Mouse (Mus musculus) cerebellum, adult 2 months (tissue): ENCODE measurements around the gene Kcnj4.

Source experiments
- CTCF ChIP-seq: fragments of 200-500 bp; IDR thresholded peaks from 2 replicates; pipeline ENCODE4 v1.5.1; 2011; ENCODE audit warnings: low read depth, mild to moderate bottlenecking, control low read depth, low read length, moderate library complexity, borderline replicate concordance; ENCODE audit not compliant: insufficient read depth
- POLR2A ChIP-seq: fragments of 200-500 bp; IDR thresholded peaks from 2 replicates; pipeline ENCODE4 v1.6.1; 2011; ENCODE audit warnings: low read length, control low read depth, borderline replicate concordance; ENCODE audit not compliant: insufficient read depth

GRCm38 (mm10) chr15:79552566-79552965 is 47.5 kb upstream of the Kcnj4 start:
- TF ChIP-seq CTCF (no peak), POLR2A (no peak)
